Mouse (Mus musculus): Measurements from ENCODE around the gene Glipr2. TPM values are rescaled to one million over a fixed set of nuclear protein-coding genes. Genes with fewer than 3 reads are reported as not detected.
A peak's percentile ranks its signal among the peaks of the same experiment; 100 is the strongest.

Glipr2 gene
- polyA plus RNA-seq (2014; fragmentation: Nextera tagmentation; extraction: Ambion mirVana) = 77.4 and 82.8 TPM in 2 replicates

DNA sequence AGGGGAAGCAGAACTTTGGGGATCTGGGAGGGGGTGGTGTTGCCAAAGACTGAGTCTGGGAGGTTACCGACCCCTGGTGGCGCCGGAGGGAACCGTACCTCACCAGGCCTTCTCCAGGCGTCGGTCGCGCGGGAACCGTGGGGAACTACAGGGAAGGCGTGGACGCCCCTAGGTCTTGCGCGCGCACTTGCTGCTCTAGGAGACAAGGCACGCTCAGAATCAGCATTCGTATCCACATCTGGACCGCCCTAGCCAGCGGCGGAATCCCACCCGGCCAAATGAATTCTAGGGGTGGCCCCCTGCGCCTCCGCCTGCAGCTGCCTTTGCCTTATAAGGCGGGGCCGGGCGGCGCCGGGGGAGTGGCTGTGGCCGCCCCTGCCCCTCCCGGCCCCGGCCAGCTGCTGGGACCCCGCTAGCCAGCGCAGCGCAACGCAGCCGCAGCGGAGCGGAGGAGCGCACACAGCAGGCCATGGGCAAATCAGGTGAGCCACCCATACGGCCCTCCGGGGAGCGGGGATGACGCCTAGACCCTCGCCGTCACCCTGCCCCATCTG lies at the start of gene Glipr2:
Gene Glipr2, plus strand, starts transcription at position 110 of the 554 bp plus-strand sequence.
- peak within 1 kb of the TSS; percentile 65 for H3K4me3 ChIP-seq (ENCODE audit: low read depth, low read length)
- H3K36me3 ChIP-seq (ENCODE audit: insufficient read depth) = no peaks in the 10 kb centered on the region
- H3K27me3 ChIP-seq (ENCODE audit: insufficient read depth, low read length) = no peaks in the 10 kb centered on the region
- TF ChIP-seq CTCF (IDR thresholded peaks at IDR 0.05; ENCODE audit: low read depth) = peak; percentile 92
- H3K27ac ChIP-seq (ENCODE audit: low read depth) = peak within 1 kb of the TSS; percentile 90
- ATAC-seq (ENCODE audit: insufficient read depth) (peak; percentile 94), DNase-seq (peak; percentile 94)
- no peaks in the 10 kb centered on the region for H3K9me3 ChIP-seq (ENCODE audit: low read depth, low read length)
- peaks cover 10% of the 10 kb centered on the region for H3K4me1 ChIP-seq (ENCODE audit: insufficient read depth)
- H3K4me2 ChIP-seq = peak within 1 kb of the TSS; percentile 92
- WGBS = under 1% methylated on average over 45 of the region's 45 CpGs
- peak within 1 kb of the TSS; percentile 68 for H3K9ac ChIP-seq

GRCm38 (mm10) chr4:43918221-43918620 lies 39.0 kb upstream of the Glipr2 start:
- no peak for TF ChIP-seq CTCF (IDR thresholded peaks at IDR 0.05; ENCODE audit: low read depth)
- Histone ChIP-seq H3K9ac (no peak overlapping the region), H3K27me3 (ENCODE audit: insufficient read depth, low read length) (no peaks in the 10 kb centered on the region), H3K36me3 (ENCODE audit: insufficient read depth) (peaks cover 17% of the 10 kb centered on the region; the same call in 1 of the 2 replicates), H3K4me2 (no peak overlapping the region), H3K27ac (ENCODE audit: low read depth) (no peak overlapping the region), H3K4me3 (ENCODE audit: low read depth, low read length) (no peak overlapping the region), H3K9me3 (ENCODE audit: low read depth, low read length) (no peaks in the 10 kb centered on the region), H3K4me1 (ENCODE audit: insufficient read depth) (no peaks in the 10 kb centered on the region)
- no peak for ATAC-seq (ENCODE audit: insufficient read depth)
- 85% methylated on average over 5 of the region's 5 CpGs for WGBS
- no peak for DNase-seq

GRCm38 (mm10) chr4:43920602-43921001 lies 36.6 kb upstream of the Glipr2 start:
- 89% methylated on average over 1 of the region's 1 CpGs for WGBS
- Histone ChIP-seq H3K9me3 (ENCODE audit: low read depth, low read length) (no peaks in the 10 kb centered on the region), H3K4me1 (ENCODE audit: insufficient read depth) (no peaks in the 10 kb centered on the region), H3K27ac (ENCODE audit: low read depth) (no peak overlapping the region), H3K9ac (no peak overlapping the region), H3K4me3 (ENCODE audit: low read depth, low read length) (no peak overlapping the region), H3K27me3 (ENCODE audit: insufficient read depth, low read length) (no peaks in the 10 kb centered on the region), H3K4me2 (no peak overlapping the region), H3K36me3 (ENCODE audit: insufficient read depth) (peaks cover 19% of the 10 kb centered on the region; the same call in 1 of the 2 replicates)
- DNase-seq (no peak), ATAC-seq (ENCODE audit: insufficient read depth) (no peak)
- peak; percentile 40 for TF ChIP-seq CTCF (IDR thresholded peaks at IDR 0.05; ENCODE audit: low read depth)

GRCm38 (mm10) chr4:43925125-43925524 lies 32.1 kb upstream of the Glipr2 start:
- no peak overlapping the region for H3K4me2 ChIP-seq
- no peak for ATAC-seq (ENCODE audit: insufficient read depth)

DNA sequence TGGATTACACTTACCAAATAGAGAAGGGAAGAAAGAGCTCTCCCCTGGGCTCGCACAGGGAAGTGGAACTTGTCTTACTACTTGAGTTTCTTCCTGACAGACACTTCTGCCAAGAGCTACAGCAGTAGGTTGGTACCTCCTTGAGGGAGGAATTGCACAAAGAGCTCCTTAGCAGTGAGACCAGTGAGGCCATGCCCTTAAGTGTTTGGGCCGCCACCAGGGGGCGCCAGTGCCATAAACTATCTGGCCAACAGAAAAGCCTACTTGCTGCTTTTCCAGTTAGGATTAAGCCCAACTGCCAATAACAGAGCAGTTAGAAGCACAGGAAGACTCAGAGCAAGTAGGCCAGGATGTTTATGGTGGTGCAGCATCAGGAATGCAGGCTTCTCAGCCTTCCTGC lies 31.4 kb upstream of the Glipr2 start:
- no peak overlapping the region for H3K4me2 ChIP-seq
- peaks cover 46% of the 10 kb centered on the region; the same call in 1 of the 2 replicates for H3K36me3 ChIP-seq (ENCODE audit: insufficient read depth)

More at GRCm38 (mm10) chr4:43925125-43925524, 32.1 kb upstream of the Glipr2 start:
- H3K9ac ChIP-seq = no peak overlapping the region
- no peak overlapping the region for H3K27ac ChIP-seq (ENCODE audit: low read depth)
- H3K4me1 ChIP-seq (ENCODE audit: insufficient read depth) = no peaks in the 10 kb centered on the region
- no peak overlapping the region for H3K4me3 ChIP-seq (ENCODE audit: low read depth, low read length)
- 89% methylated on average over 6 of the region's 6 CpGs for WGBS
- TF ChIP-seq CTCF (IDR thresholded peaks at IDR 0.05; ENCODE audit: low read depth) = no peak
- H3K27me3 ChIP-seq (ENCODE audit: insufficient read depth, low read length) = no peaks in the 10 kb centered on the region
- no peak for DNase-seq
- H3K36me3 ChIP-seq (ENCODE audit: insufficient read depth) = peaks cover 42% of the 10 kb centered on the region; the same call in 1 of the 2 replicates
- H3K9me3 ChIP-seq (ENCODE audit: low read depth, low read length) = no peaks in the 10 kb centered on the region

GRCm38 (mm10) chr4:43927826-43928225 lies 29.4 kb upstream of the Glipr2 start:
- no peaks in the 10 kb centered on the region for H3K9me3 ChIP-seq (ENCODE audit: low read depth, low read length)
- no peaks in the 10 kb centered on the region for H3K4me1 ChIP-seq (ENCODE audit: insufficient read depth)
- H3K4me2 ChIP-seq = no peak overlapping the region
- H3K27me3 ChIP-seq (ENCODE audit: insufficient read depth, low read length) = no peaks in the 10 kb centered on the region
- no peak overlapping the region for H3K27ac ChIP-seq (ENCODE audit: low read depth)
- WGBS = 95% methylated on average over 3 of the region's 3 CpGs
- H3K4me3 ChIP-seq (ENCODE audit: low read depth, low read length) = no peak overlapping the region
- ATAC-seq (ENCODE audit: insufficient read depth) (no peak), DNase-seq (peak; percentile 49)
- peaks cover 58% of the 10 kb centered on the region for H3K36me3 ChIP-seq (ENCODE audit: insufficient read depth)
- peak; percentile 57 for TF ChIP-seq CTCF (IDR thresholded peaks at IDR 0.05; ENCODE audit: low read depth)
- H3K9ac ChIP-seq = no peak overlapping the region

More for the DNA sequence above, 31.4 kb upstream of the Glipr2 start:
- ATAC-seq (ENCODE audit: insufficient read depth) (peak; percentile 81), DNase-seq (peak; percentile 97)
- WGBS = 8% methylated on average over 3 of the region's 3 CpGs
- no peaks in the 10 kb centered on the region for H3K27me3 ChIP-seq (ENCODE audit: insufficient read depth, low read length)
- no peak overlapping the region for H3K9ac ChIP-seq
- no peaks in the 10 kb centered on the region for H3K4me1 ChIP-seq (ENCODE audit: insufficient read depth)
- peak; percentile 97 for TF ChIP-seq CTCF (IDR thresholded peaks at IDR 0.05; ENCODE audit: low read depth)
- H3K4me3 ChIP-seq (ENCODE audit: low read depth, low read length) = no peak overlapping the region
- no peak overlapping the region for H3K27ac ChIP-seq (ENCODE audit: low read depth)
- no peaks in the 10 kb centered on the region for H3K9me3 ChIP-seq (ENCODE audit: low read depth, low read length)

- DNase-seq = no peak
- TF ChIP-seq CTCF (IDR thresholded peaks at IDR 0.05; ENCODE audit: low read depth) = no peak
- H3K27me3 ChIP-seq (ENCODE audit: insufficient read depth, low read length) = no peaks in the 10 kb centered on the region
- ATAC-seq (ENCODE audit: insufficient read depth) = no peak
- H3K36me3 ChIP-seq (ENCODE audit: insufficient read depth) = peaks cover 53% of the 10 kb centered on the region
- 80% methylated on average over 4 of the region's 4 CpGs for WGBS
- H3K9ac ChIP-seq = no peak overlapping the region
- H3K4me3 ChIP-seq (ENCODE audit: low read depth, low read length) = no peak overlapping the region
- H3K4me1 ChIP-seq (ENCODE audit: insufficient read depth) = no peaks in the 10 kb centered on the region
- H3K4me2 ChIP-seq = no peak overlapping the region
- no peak overlapping the region for H3K27ac ChIP-seq (ENCODE audit: low read depth)
- no peaks in the 10 kb centered on the region for H3K9me3 ChIP-seq (ENCODE audit: low read depth, low read length)
Observed at GRCm38 (mm10) chr4:43931877-43932276, 25.3 kb upstream of the Glipr2 start.
